Mouse (Mus musculus) kidney, postnatal 0 days (tissue): ENCODE measurements at regions not wholly inside any gene's neighbourhood (a gene's known extent, or its start where the extent isn't known, plus 50 kb on each side); places are given as distances from the start of the nearest gene placed in this dataset.

Experiments used
- ATAC-seq: fragments of 200-750 bp; cut with Nextera tagmentation; replicated peaks from 2 replicates; pipeline ENCODE4 v1.8.0; 2017; ENCODE audit warnings: low read depth, moderate number of reproducible peaks, moderate TSS enrichment, moderate library complexity; ENCODE audit not compliant: low FRiP score
- DNase-seq: peaks from one replicate; pipeline ENCODE4 v3.0.0-alpha.2; 2016; ENCODE audit warnings: low spot score
- H3K27ac ChIP-seq: fragments of 300-500 bp; sonication (generic); 2 replicates; pipeline ENCODE4 v1.5.1; 2014; ENCODE audit warnings: mild to moderate bottlenecking
- H3K27me3 ChIP-seq: fragments of 300-500 bp; sonication (generic); 2 replicates; pipeline ENCODE4 v1.6.1; 2014; ENCODE audit warnings: low read length, mixed read lengths; ENCODE audit not compliant: insufficient read depth
- H3K36me3 ChIP-seq: fragments of 300-500 bp; sonication (generic); 2 replicates; pipeline ENCODE4 v1.6.1; 2014; ENCODE audit warnings: low read length, mixed read lengths; ENCODE audit not compliant: insufficient read depth
- H3K4me1 ChIP-seq: fragments of 300-500 bp; sonication (generic); replicated peaks from 2 replicates; pipeline ENCODE4 v1.6.1; 2014; ENCODE audit warnings: antibody characterized with exemption, low read length, mixed read lengths; ENCODE audit not compliant: insufficient read depth
- H3K4me2 ChIP-seq: fragments of 300-500 bp; sonication (generic); 2 replicates; pipeline ENCODE4 v1.6.1; 2014; ENCODE audit warnings: mild to moderate bottlenecking, low read length, moderate library complexity, mixed read lengths
- H3K4me3 ChIP-seq: fragments of 300-500 bp; sonication (generic); replicated peaks from 2 replicates; pipeline ENCODE4 v1.5.1; 2014; ENCODE audit warnings: low read depth, low read length
- H3K9ac ChIP-seq: fragments of 300-500 bp; sonication (generic); 2 replicates; pipeline ENCODE4 v1.6.1; 2014; ENCODE audit warnings: low read depth, low read length
- H3K9me3 ChIP-seq: fragments of 300-500 bp; sonication (generic); replicated peaks from 2 replicates; pipeline ENCODE4 v1.6.1; 2016; ENCODE audit warnings: low read length, inconsistent platforms, mixed read lengths
- CTCF ChIP-seq: IDR thresholded peaks from 2 replicates; pipeline ENCODE4 v1.5.1; 2016; ENCODE audit warnings: antibody characterized with exemption, low read depth, mild to moderate bottlenecking, moderate library complexity
- WGBS: fragments of 180-500 bp; shearing (Covaris S2); extraction: QIAGEN DNeasy Blood & Tissue Kit; methylation state at CpG from one replicate; pipeline ENCODE4 v1.1.7; 2014; 5-methylcytosine and 5-hydroxymethylcytosine counted together

DNA sequence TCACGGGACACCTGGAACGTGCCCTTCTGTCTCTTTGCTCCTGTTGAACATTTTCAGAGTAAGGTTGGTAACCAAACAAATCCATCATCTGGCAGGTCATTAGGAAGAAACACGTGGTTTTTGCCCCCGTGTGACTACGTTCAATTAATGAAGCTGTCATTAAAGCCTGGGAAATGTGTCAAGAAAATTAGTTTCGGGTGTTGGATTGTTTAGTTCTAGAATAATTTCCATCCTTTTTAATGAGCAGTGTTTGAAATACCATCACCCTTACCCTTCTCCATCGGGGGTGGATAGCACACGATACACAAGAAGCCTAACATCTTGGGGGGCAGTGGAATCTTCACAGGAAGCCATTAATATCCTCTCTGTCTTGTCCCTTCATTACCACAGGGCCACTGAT, 107.7 kb downstream of the Far1 start:
- Histone ChIP-seq H3K4me1 (no peaks in the 10 kb centered on the region), H3K27ac (no peak overlapping the region), H3K4me2 (no peak overlapping the region), H3K4me3 (no peak overlapping the region), H3K9ac (no peak overlapping the region), H3K9me3 (no peaks in the 10 kb centered on the region), H3K27me3 (no peaks in the 10 kb centered on the region), H3K36me3 (no peaks in the 10 kb centered on the region)
- no peak for DNase-seq
- 55% methylated on average over 8 of the region's 8 CpGs for WGBS
- no peak for ATAC-seq
- TF ChIP-seq CTCF = no peak

DNA sequence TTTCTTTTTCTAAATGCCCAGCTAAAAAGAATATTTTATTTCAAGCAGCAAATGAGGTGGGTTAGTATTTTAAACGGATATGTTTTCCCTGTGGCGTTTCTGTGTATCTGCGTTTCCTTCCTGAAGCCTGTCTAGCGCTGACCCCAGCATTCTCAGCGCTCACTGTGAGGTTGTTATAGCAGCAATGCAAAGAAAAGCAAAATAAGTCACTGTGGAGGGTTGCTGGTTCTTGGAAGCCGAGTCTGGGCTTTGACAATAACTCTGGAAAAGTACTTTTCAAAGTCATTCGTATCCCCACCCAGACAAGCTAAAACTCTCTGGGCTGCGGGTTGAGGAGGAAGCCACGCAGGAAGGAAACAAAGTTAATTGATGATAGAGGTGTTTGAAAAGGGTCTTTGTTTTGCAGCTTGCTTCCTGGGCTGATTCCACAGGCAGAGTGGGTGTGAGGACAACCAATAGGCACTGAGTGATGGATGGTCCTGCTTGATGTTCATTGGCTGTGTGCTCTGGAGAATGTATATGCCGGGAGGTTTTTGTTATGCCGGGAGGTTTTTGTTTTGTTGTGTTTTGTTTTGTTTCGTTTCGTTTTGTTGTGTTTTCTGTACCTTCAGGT, 108.4 kb downstream of the Far1 start:
- Histone ChIP-seq H3K27ac (no peak overlapping the region), H3K4me1 (no peaks in the 10 kb centered on the region), H3K4me3 (no peak overlapping the region), H3K9me3 (no peaks in the 10 kb centered on the region), H3K36me3 (no peaks in the 10 kb centered on the region), H3K9ac (no peak overlapping the region), H3K27me3 (no peaks in the 10 kb centered on the region), H3K4me2 (no peak overlapping the region)
- ATAC-seq (no peak), DNase-seq (peak; percentile 17)
- WGBS = 48% methylated on average over 13 of the region's 13 CpGs
- TF ChIP-seq CTCF = no peak

DNA sequence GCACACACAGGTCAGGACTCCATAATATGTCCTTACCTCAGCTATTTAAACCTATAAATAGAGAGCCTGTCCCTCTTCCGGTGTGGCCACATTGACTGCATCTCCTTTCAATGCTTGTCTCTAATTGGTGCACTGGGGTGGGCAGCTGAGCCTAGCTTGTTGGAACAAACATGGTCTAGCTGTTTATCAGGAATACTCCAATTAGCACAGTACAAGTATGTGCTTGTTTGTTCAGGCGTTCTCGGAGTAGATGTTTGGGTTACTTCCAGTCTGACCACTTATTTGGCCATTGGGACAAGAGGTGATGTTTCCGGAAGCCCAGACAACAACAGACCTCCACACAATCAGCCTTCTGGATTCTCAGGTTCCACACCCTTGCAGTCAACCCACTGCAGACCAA, 109.7 kb downstream of the Far1 start:
- H3K36me3 ChIP-seq = no peaks in the 10 kb centered on the region
- no peak for TF ChIP-seq CTCF
- 78% methylated on average over 4 of the region's 4 CpGs for WGBS
- ATAC-seq = no peak
- DNase-seq = no peak
- no peak overlapping the region for H3K9ac ChIP-seq
- no peaks in the 10 kb centered on the region for H3K9me3 ChIP-seq
- H3K4me1 ChIP-seq = no peaks in the 10 kb centered on the region
- H3K27ac ChIP-seq = no peak overlapping the region
- no peak overlapping the region for H3K4me2 ChIP-seq
- no peaks in the 10 kb centered on the region for H3K27me3 ChIP-seq
- no peak overlapping the region for H3K4me3 ChIP-seq

DNA sequence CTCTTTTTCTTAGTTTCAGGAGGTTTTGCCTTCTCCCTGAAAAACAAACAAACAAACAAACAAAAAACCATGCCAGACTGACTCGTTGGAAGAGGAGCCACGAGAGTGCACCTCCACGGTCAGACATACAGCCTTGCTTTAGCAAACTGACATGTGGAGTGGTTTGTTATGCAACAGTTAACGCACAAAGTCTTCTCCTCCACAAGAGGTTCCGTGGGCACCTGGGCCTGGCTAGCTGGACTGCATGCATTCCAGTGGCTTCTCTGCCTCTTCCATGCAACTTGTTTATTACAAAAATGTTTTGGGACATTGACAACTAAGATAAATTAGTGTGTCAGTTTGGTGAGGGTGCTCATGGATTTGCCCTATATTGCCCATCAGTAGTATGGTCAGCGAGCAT, 110.3 kb downstream of the Far1 start:
- 83% methylated on average over 6 of the region's 6 CpGs for WGBS
- H3K9ac ChIP-seq = no peak overlapping the region
- no peaks in the 10 kb centered on the region for H3K27me3 ChIP-seq
- H3K36me3 ChIP-seq = no peaks in the 10 kb centered on the region
- H3K4me2 ChIP-seq = no peak overlapping the region
- no peaks in the 10 kb centered on the region for H3K9me3 ChIP-seq
- no peak overlapping the region for H3K27ac ChIP-seq
- no peaks in the 10 kb centered on the region for H3K4me1 ChIP-seq
- ATAC-seq (no peak), DNase-seq (no peak)
- TF ChIP-seq CTCF = no peak
- H3K4me3 ChIP-seq = no peak overlapping the region

DNA sequence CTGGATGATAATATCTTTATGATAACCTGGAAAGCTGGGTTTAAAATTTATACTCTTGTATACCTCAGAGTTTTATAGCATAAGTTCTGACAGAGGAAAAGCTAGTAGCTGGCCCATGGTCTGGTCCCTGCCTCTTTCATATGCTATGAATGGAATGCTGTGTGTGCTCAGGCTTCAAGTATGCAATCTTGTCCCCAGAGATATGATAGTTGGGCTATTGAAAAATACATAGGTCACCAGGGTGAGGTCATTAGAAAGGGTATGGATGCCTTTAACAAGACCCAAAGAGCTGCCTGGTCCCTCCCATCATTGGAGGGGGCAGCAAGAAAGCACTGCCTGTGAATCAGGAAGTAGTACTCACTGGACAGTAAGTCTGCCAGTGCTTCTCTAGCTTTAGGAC, 113.1 kb downstream of the Far1 start:
- H3K4me2 ChIP-seq = no peak overlapping the region
- DNase-seq (no peak), ATAC-seq (no peak)

DNA sequence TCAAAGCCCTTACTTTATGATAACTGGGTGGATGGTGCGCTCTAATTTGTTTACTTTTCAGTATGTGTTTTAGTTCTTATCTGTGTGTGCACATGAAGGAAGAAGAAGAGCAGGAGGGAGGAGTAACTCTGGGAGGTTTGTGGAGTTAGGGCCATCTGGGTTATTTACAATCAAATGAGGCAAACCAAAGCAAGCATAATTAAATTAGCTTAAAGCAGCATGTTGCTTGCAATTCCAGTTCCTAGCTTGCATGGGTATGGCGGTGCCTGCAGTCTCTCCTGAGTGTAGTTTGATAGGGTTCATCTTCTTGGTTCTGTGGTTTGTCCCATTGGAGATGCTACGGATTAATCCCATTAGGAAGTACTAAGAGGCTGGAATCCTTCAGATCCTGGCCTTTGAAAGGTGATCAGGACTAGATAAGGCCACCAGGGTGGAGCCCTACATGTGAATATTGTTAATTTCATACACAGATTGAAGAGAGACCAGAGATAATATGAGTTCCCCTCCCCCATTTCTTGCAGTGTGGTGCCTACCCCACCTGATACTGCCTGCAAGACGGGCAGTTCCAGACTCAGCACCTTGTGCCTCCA, 123.5 kb downstream of the Far1 start:
- H3K9me3 ChIP-seq = no peaks in the 10 kb centered on the region
- DNase-seq (no peak), ATAC-seq (no peak)
- no peaks in the 10 kb centered on the region for H3K4me1 ChIP-seq
- WGBS = 82% methylated on average over 4 of the region's 4 CpGs
- no peak overlapping the region for H3K4me3 ChIP-seq
- H3K4me2 ChIP-seq = no peak overlapping the region
- TF ChIP-seq CTCF = no peak
- no peaks in the 10 kb centered on the region for H3K36me3 ChIP-seq
- H3K27ac ChIP-seq = no peak overlapping the region
- H3K27me3 ChIP-seq = no peaks in the 10 kb centered on the region
- H3K9ac ChIP-seq = no peak overlapping the region

More for the DNA sequence above, 113.1 kb downstream of the Far1 start:
- Histone ChIP-seq H3K9ac (no peak overlapping the region), H3K4me1 (no peaks in the 10 kb centered on the region), H3K27ac (no peak overlapping the region), H3K9me3 (no peaks in the 10 kb centered on the region), H3K36me3 (no peaks in the 10 kb centered on the region), H3K27me3 (no peaks in the 10 kb centered on the region), H3K4me3 (no peak overlapping the region)
- TF ChIP-seq CTCF = no peak

DNA sequence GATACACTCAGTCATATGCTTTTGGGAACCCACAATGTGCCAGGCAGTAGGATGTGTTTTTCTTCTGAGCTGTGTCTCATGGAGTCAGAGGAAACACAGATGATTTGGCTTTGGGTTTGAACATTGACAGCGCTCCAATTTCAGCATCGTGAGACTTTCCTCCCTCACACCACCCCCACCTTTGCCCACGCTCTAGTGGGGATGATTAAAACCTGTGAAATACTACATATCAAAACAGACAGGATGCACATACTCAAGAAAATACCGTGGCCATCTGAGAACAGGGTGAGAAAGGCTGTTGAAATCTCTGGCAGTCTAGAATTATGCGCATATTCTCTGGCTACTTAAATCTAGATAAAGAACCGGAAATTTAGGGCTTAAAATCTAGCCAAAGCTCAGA, 124.5 kb downstream of the Far1 start:
- Histone ChIP-seq H3K27me3 (no peaks in the 10 kb centered on the region), H3K4me3 (no peak overlapping the region), H3K9ac (no peak overlapping the region), H3K4me1 (no peaks in the 10 kb centered on the region), H3K9me3 (no peaks in the 10 kb centered on the region), H3K27ac (no peak overlapping the region), H3K36me3 (no peaks in the 10 kb centered on the region), H3K4me2 (no peak overlapping the region)
- no peak for DNase-seq
- no peak for TF ChIP-seq CTCF
- ATAC-seq = no peak
- 57% methylated on average over 6 of the region's 6 CpGs for WGBS
